Mouse (Mus musculus): Measurements from ENCODE around the gene Agl.

- TF ChIP-seq CTCF (IDR thresholded peaks at IDR 0.05; ENCODE audit: extremely low read depth, insufficient read length, insufficient replicate concordance, low read depth, low read length) = no peak
- TF ChIP-seq POLR2A (IDR thresholded peaks at IDR 0.05; ENCODE audit: low read depth, low read length) = no peak
Observed at GRCm38 (mm10) chr3:116804746-116805285, 3.1 kb downstream of the Agl start.

All from small intestine, adult 2 months (tissue).